Mouse (Mus musculus) cerebellum, adult 2 months (tissue): ENCODE results near the gene Mtrex. TPM values are rescaled to one million over a fixed set of nuclear protein-coding genes. Genes with fewer than 3 reads are reported as not detected.

ENCODE experiments used
- DNase-seq, 2 experiments: peaks; one replicate each; pipeline ENCODE4 v3.0.0; 2021
- H3K27ac ChIP-seq: fragments of 200-500 bp; 2 replicates; pipeline ENCODE4 v1.5.1; 2012; ENCODE audit warnings: low read length, control low read depth, inconsistent platforms; ENCODE audit not compliant: insufficient read depth
- H3K27me3 ChIP-seq: fragments of 200-500 bp; 2 replicates; pipeline ENCODE4 v1.6.1; 2012; ENCODE audit warnings: inconsistent platforms, mild to moderate bottlenecking, low read length, moderate library complexity; ENCODE audit not compliant: control insufficient read depth, insufficient read depth
- H3K4me1 ChIP-seq: fragments of 200-500 bp; 2 replicates; pipeline ENCODE4 v1.6.1; 2011; ENCODE audit warnings: low read length; ENCODE audit not compliant: control insufficient read depth, insufficient read depth
- H3K4me3 ChIP-seq: fragments of 200-500 bp; replicated peaks from 2 replicates; pipeline ENCODE3; 2011; ENCODE audit warnings: mild to moderate bottlenecking, low read depth, low read length, control low read depth; ENCODE audit not compliant: insufficient read depth
- CTCF ChIP-seq: fragments of 200-500 bp; IDR thresholded peaks from 2 replicates; pipeline ENCODE4 v1.5.1; 2011; ENCODE audit warnings: low read depth, mild to moderate bottlenecking, control low read depth, low read length, moderate library complexity, borderline replicate concordance; ENCODE audit not compliant: insufficient read depth
- POLR2A ChIP-seq: fragments of 200-500 bp; IDR thresholded peaks from 2 replicates; pipeline ENCODE4 v1.6.1; 2011; ENCODE audit warnings: low read length, control low read depth, borderline replicate concordance; ENCODE audit not compliant: insufficient read depth
- WGBS: fragments of 180-500 bp; shearing (Covaris S2); methylation state at CpG from one replicate; pipeline ENCODE4 v1.1.7; 2018; 5-methylcytosine and 5-hydroxymethylcytosine counted together
- polyA plus RNA-seq: library from polyadenylated mRNA; depleted of rRNA; stranded (reverse); fragments of >200 nt; gene quantifications from 2 replicates; pipeline ENCODE4 v1.2.3, GENCODE M21; 2012; rRNA removed

Gene Mtrex
- polyA plus RNA-seq, 1 experiment = 48.4 TPM

- no peak overlapping the region for H3K27ac ChIP-seq
- H3K4me1 ChIP-seq = no peaks in the 10 kb centered on the region
- H3K27me3 ChIP-seq = no peaks in the 10 kb centered on the region
- H3K4me3 ChIP-seq = no peak overlapping the region
- no peak for DNase-seq
- WGBS = 95% methylated on average over 3 of the region's 3 CpGs
- TF ChIP-seq CTCF = no peak
- TF ChIP-seq POLR2A = no peak
Observed at GRCm38 (mm10) chr13:112818125-112818524, 109.1 kb downstream of the Mtrex start.

Other genes with a start within 250 kb of the Mtrex start
- 31.4 and 35.2 TPM in 2 replicates for gene Plpp1, start 126.6 kb downstream of the Mtrex start, polyA plus RNA-seq
- gene Dhx29, start 56 bp upstream of the Mtrex start, polyA plus RNA-seq = 12.3 and 12.9 TPM in 2 replicates
- 0.76 and 0.82 TPM in 2 replicates for gene Ccno, start 60.4 kb upstream of the Mtrex start, polyA plus RNA-seq
- 0.05 and 0.07 TPM in 2 replicates for gene Mcidas, start 66.4 kb upstream of the Mtrex start, polyA plus RNA-seq
- gene Cdc20b, start 107.7 kb upstream of the Mtrex start, polyA plus RNA-seq = 0.14 TPM in 1 of 2 replicates, not detected in the other
- gene Gpx8, start 119.0 kb upstream of the Mtrex start, polyA plus RNA-seq = 7.8 and 9.5 TPM in 2 replicates
- 0.16 and 0.30 TPM in 2 replicates for gene Gzma, start 173.6 kb upstream of the Mtrex start, polyA plus RNA-seq